Mouse (Mus musculus) embryonic facial prominence, embryonic 14.5 days (tissue): ENCODE results near the gene Atp10b. TPM values are rescaled to one million over a fixed set of nuclear protein-coding genes. Genes with fewer than 3 reads are reported as not detected.

Experiments used
- ATAC-seq: fragments of 200-750 bp; cut with Nextera tagmentation; 2 replicates; pipeline ENCODE4 v1.8.0; 2017; ENCODE audit warnings: low read depth, moderate number of reproducible peaks, moderate TSS enrichment
- DNase-seq: peaks from one replicate; pipeline ENCODE4 v3.0.0-alpha.2; 2015; ENCODE audit warnings: low spot score
- H3K27ac ChIP-seq: fragments of 300-500 bp; sonication (generic); replicated peaks from 2 replicates; pipeline ENCODE4 v1.5.1; 2014; ENCODE audit warnings: low read depth, mild to moderate bottlenecking, low read length, moderate library complexity
- H3K27me3 ChIP-seq: fragments of 300-500 bp; sonication (generic); replicated peaks from 2 replicates; pipeline ENCODE4 v1.6.1; 2014; ENCODE audit warnings: low read length; ENCODE audit not compliant: control insufficient read depth, insufficient read depth
- H3K36me3 ChIP-seq: fragments of 300-500 bp; sonication (generic); 2 replicates; pipeline ENCODE4 v1.6.1; 2014; ENCODE audit warnings: low read length, mixed read lengths; ENCODE audit not compliant: control insufficient read depth, insufficient read depth
- H3K4me1 ChIP-seq: fragments of 300-500 bp; sonication (generic); 2 replicates; pipeline ENCODE4 v1.6.1; 2014; ENCODE audit warnings: antibody characterized with exemption, low read length; ENCODE audit not compliant: control insufficient read depth, insufficient read depth
- H3K4me2 ChIP-seq: fragments of 300-500 bp; sonication (generic); 2 replicates; pipeline ENCODE4 v1.6.1; 2014; ENCODE audit warnings: low read depth, mild to moderate bottlenecking, low read length, moderate library complexity, mixed read lengths
- H3K4me3 ChIP-seq: fragments of 300-500 bp; sonication (generic); 2 replicates; pipeline ENCODE4 v1.5.1; 2014; ENCODE audit warnings: low read depth, mild to moderate bottlenecking, low read length
- H3K9ac ChIP-seq: fragments of 300-500 bp; sonication (generic); 2 replicates; pipeline ENCODE4 v1.6.1; 2014; ENCODE audit warnings: low read depth, mild to moderate bottlenecking, low read length, moderate library complexity, mixed read lengths
- H3K9me3 ChIP-seq: fragments of 300-500 bp; sonication (generic); 2 replicates; pipeline ENCODE4 v1.6.1; 2016; ENCODE audit warnings: low read length; ENCODE audit not compliant: control insufficient read depth
- WGBS: fragments of 180-500 bp; shearing (Covaris S2); extraction: QIAGEN DNeasy Blood & Tissue Kit; methylation state at CpG from one replicate; pipeline ENCODE4 v1.1.7; 2014; 5-methylcytosine and 5-hydroxymethylcytosine counted together
- polyA plus RNA-seq: library from polyadenylated mRNA; unstranded; fragments of >200 nt; fragmentation: Nextera tagmentation; extraction: Ambion mirVana; gene quantifications from 2 replicates; pipeline ENCODE4 v1.2.1, GENCODE M21; 2014

Atp10b gene
- polyA plus RNA-seq, 1 experiment from 2014 or later, result 2.2 TPM

- 84% methylated on average over 1 of the region's 1 CpGs for whole genome bisulfite sequencing
- H3K4me2 ChIP-seq, result no peak overlapping the region
- no peaks in the 10 kb centered on the region for H3K27me3 ChIP-seq
- no peak overlapping the region for H3K27ac ChIP-seq
- H3K4me1 ChIP-seq, result no peaks in the 10 kb centered on the region
- DNase-seq (no peak), ATAC-seq (no peak)
- H3K36me3 ChIP-seq, result no peaks in the 10 kb centered on the region
- no peak overlapping the region for H3K4me3 ChIP-seq
- H3K9ac ChIP-seq, result no peak overlapping the region
- H3K9me3 ChIP-seq, result no peaks in the 10 kb centered on the region
These were observed 1.3 kb upstream of the Atp10b start for GRCm38 (mm10) chr11:43148341-43148740.

DNA sequence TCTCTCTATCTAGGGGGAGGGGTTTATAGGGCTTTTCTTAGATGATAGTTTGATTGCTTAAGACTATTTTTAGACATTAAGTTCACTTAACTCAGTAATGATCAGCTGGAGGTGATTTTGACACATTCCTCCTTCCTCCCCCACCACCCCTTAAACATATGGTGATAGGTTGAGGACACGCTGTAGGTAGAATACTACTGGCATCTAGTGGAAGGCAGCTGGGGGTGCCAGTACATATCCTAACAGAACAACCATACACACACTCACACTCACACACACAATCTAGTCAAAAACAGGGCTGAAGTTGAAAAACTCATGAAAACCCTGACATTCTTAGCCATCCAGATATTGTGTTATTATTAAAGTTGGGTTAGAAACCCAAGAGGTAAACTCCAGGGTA, 5.3 kb downstream of the Atp10b start:
- Histone ChIP-seq H3K4me2 (no peak overlapping the region), H3K9ac (no peak overlapping the region), H3K27me3 (no peaks in the 10 kb centered on the region), H3K4me1 (no peaks in the 10 kb centered on the region), H3K9me3 (no peaks in the 10 kb centered on the region), H3K36me3 (no peaks in the 10 kb centered on the region), H3K4me3 (no peak overlapping the region), H3K27ac (no peak overlapping the region)
- ATAC-seq (no peak), DNase-seq (no peak)
- WGBS, result 91% methylated on average over 1 of the region's 1 CpGs

DNA sequence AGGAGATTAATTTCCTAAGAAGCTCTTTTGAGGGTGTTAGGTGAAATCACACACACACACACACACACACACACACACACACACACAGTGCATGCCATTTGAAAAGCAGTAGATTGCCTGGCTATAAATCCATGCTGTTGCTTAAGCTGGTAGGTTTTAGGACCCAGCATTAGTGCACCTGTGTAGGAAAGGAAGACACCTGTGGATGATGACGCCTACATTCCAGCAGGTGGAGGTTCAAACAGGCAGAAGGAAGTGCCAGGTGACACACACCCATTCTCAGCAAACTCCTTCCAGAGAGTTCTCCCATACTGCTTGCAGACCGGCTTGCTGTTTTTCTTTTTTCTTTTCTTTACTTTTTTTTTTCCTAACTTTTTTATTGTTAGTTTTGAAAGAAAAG, 5.7 kb downstream of the Atp10b start:
- no peak overlapping the region for H3K27ac ChIP-seq
- H3K4me1 ChIP-seq, result no peaks in the 10 kb centered on the region
- H3K9ac ChIP-seq, result no peak overlapping the region
- H3K9me3 ChIP-seq, result no peaks in the 10 kb centered on the region
- DNase-seq (no peak), ATAC-seq (no peak)
- H3K27me3 ChIP-seq, result no peaks in the 10 kb centered on the region
- H3K4me3 ChIP-seq, result no peak overlapping the region
- no peaks in the 10 kb centered on the region for H3K36me3 ChIP-seq
- WGBS, result 60% methylated on average over 2 of the region's 2 CpGs
- H3K4me2 ChIP-seq, result no peak overlapping the region

- H3K9me3 ChIP-seq, result no peaks in the 10 kb centered on the region
- H3K36me3 ChIP-seq, result no peaks in the 10 kb centered on the region
- no peak for DNase-seq
- no peak overlapping the region for H3K4me2 ChIP-seq
- H3K4me1 ChIP-seq, result no peaks in the 10 kb centered on the region
- ATAC-seq, result no peak
- H3K4me3 ChIP-seq, result no peak overlapping the region
- no peak overlapping the region for H3K9ac ChIP-seq
- H3K27me3 ChIP-seq, result no peaks in the 10 kb centered on the region
- WGBS, result 52% methylated on average over 1 of the region's 1 CpGs
- H3K27ac ChIP-seq, result no peak overlapping the region
These were observed 9.1 kb downstream of the Atp10b start for GRCm38 (mm10) chr11:43158814-43159213.

GRCm38 (mm10) chr11:43160188-43160942, 10.7 kb downstream of the Atp10b start:
- H3K27me3 ChIP-seq, result no peaks in the 10 kb centered on the region
- no peak overlapping the region for H3K4me2 ChIP-seq
- H3K36me3 ChIP-seq, result no peaks in the 10 kb centered on the region
- no peak overlapping the region for H3K27ac ChIP-seq
- ATAC-seq, result no peak
- WGBS, result 81% methylated on average over 9 of the region's 9 CpGs
- H3K4me1 ChIP-seq, result no peaks in the 10 kb centered on the region
- no peak overlapping the region for H3K4me3 ChIP-seq
- no peaks in the 10 kb centered on the region for H3K9me3 ChIP-seq
- DNase-seq, result no peak
- no peak overlapping the region for H3K9ac ChIP-seq

DNA sequence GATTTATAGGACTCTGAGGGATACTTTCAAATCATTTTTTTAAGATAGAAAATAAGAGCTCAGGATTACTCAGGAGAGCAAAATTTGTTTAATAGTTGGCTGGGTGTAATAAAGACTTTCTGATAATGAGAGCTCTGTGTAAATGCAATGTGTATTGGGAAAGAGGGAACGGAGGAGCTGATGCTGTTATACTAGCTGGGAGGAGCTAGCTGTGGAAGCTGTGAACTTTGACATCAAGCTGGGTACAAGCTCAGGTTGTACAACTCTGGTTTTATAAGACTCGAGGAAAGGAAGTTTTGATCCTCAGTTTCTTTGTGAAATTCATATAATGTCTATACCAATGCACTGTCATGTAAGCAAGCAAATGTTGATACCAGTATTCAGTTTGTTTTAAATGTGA, 20.9 kb downstream of the Atp10b start:
- Histone ChIP-seq H3K36me3 (no peaks in the 10 kb centered on the region), H3K27ac (no peak overlapping the region), H3K4me2 (no peak overlapping the region), H3K4me3 (no peak overlapping the region), H3K9me3 (no peaks in the 10 kb centered on the region), H3K9ac (no peak overlapping the region), H3K4me1 (no peaks in the 10 kb centered on the region), H3K27me3 (no peaks in the 10 kb centered on the region)
- ATAC-seq (no peak), DNase-seq (no peak)
- 78% methylated on average over 2 of the region's 2 CpGs for WGBS

- no peak overlapping the region for H3K4me3 ChIP-seq
- H3K4me1 ChIP-seq, result no peaks in the 10 kb centered on the region
- no peak overlapping the region for H3K27ac ChIP-seq
- no peaks in the 10 kb centered on the region for H3K36me3 ChIP-seq
- no peak for DNase-seq
- 55% methylated on average over 6 of the region's 6 CpGs for WGBS
- no peaks in the 10 kb centered on the region for H3K9me3 ChIP-seq
- H3K27me3 ChIP-seq, result no peaks in the 10 kb centered on the region
- H3K9ac ChIP-seq, result no peak overlapping the region
- ATAC-seq, result no peak
- H3K4me2 ChIP-seq, result no peak overlapping the region
These were observed 24.9 kb downstream of the Atp10b start for GRCm38 (mm10) chr11:43174359-43175116.

- Histone ChIP-seq H3K4me3 (no peak overlapping the region), H3K9me3 (no peaks in the 10 kb centered on the region), H3K36me3 (no peaks in the 10 kb centered on the region), H3K4me2 (no peak overlapping the region), H3K9ac (no peak overlapping the region), H3K27me3 (no peaks in the 10 kb centered on the region), H3K27ac (no peak overlapping the region), H3K4me1 (no peaks in the 10 kb centered on the region)
- 74% methylated on average over 2 of the region's 2 CpGs for whole genome bisulfite sequencing
- no peak for DNase-seq
- ATAC-seq, result no peak
These were observed 32.7 kb downstream of the Atp10b start for GRCm38 (mm10) chr11:43182401-43182800.

GRCm38 (mm10) chr11:43182816-43183215, 33.1 kb downstream of the Atp10b start:
- DNase-seq (no peak), ATAC-seq (no peak)
- no peak overlapping the region for H3K4me2 ChIP-seq
- no peak overlapping the region for H3K27ac ChIP-seq
- 57% methylated on average over 1 of the region's 1 CpGs for WGBS
- no peaks in the 10 kb centered on the region for H3K9me3 ChIP-seq
- no peaks in the 10 kb centered on the region for H3K36me3 ChIP-seq
- no peaks in the 10 kb centered on the region for H3K4me1 ChIP-seq
- H3K9ac ChIP-seq, result no peak overlapping the region
- H3K27me3 ChIP-seq, result no peaks in the 10 kb centered on the region
- H3K4me3 ChIP-seq, result no peak overlapping the region
